Mouse (Mus musculus): ENCODE measurements at regions not wholly inside any gene's neighbourhood (a gene's known extent, or its start where the extent isn't known, plus 50 kb on each side); places are given as distances from the start of the nearest gene placed in this dataset.
A peak's percentile ranks its signal among the peaks of the same experiment; 100 is the strongest.
"Not testable (repeated sequence)": the region's sequence is repeated elsewhere in the genome, so short reads cannot be mapped to it uniquely, and the experiment has no call there.

DNA sequence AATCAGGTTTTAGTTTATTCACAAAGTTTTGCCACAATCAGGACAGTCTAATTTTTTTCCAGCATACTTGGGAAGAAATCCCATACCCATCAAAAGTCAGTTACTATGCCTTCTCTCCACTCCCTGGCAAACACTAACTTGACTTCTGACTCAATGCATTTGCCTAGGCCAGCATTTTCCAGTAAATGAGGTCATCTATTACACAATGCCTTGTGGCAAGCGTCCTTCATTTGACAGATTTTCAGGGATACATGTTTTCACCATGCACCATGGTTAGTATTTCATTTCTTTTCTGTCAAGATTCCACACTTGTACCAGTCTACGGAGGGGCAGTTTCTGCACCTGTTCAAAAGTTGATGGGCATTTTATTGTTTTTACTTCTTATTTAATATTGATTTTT, 88.4 kb upstream of the Slc2a12 start:
- DNase-seq (ENCODE audit: low read depth, low spot score): not testable (repeated sequence)

DNA sequence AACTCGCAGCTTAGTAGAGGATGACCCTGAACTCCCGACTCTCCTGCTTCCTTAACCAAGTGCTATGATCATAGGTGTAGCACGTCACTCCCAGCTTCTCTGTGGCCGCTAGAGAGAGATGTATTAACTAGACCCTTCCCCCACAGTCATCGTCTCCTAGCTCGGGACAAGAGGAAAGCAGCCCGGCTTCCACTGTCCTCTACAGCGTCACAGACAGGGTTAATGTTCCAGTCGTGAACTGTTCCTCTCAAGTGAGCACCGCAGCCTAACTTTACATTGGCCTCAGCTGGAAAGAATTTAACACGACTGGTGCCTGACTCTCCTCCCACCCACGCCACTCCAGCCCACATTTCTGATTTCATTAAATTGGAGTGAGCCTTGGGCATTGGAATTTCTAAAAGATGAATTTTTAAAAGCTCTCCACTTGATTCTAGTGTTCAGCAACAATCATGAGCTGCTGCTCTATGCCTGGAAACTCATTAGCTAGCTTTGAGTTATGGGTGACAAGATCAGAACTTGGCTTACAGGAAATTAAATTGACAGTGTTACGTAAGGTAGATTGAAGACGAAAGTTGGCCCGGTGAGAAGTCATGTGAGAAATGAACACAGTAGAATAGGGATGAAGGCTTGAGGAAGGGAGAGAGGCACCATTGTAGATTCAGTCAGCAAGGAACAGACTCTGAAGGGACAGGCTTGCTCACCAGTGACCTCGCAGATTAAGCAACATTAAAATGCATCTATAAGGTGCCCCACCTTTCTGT, 75.4 kb upstream of the Slc2a12 start:
- not testable (repeated sequence) for DNase-seq (ENCODE audit: low read depth, low spot score)

DNA sequence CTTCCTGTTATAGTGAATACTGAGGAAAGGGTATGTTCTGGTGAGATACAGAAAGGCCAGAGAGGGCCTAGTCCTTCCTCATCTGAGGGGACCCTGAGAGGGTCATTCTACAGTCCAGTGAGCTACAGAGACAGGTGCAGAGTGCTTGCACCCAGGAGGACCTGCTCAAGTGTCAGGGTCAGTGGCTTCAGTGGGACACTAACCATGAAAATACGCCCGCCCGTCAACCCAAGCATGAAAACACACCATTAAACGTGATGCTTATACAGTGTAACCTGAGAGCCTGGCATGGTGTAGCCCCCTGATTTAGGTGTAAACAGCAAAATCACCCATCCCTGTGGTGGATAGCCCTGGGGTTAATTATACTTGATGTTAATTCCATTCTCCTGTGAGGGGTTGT, 70.8 kb upstream of the Slc2a12 start:
- not testable (repeated sequence) for DNase-seq (ENCODE audit: low read depth, low spot score)

DNA sequence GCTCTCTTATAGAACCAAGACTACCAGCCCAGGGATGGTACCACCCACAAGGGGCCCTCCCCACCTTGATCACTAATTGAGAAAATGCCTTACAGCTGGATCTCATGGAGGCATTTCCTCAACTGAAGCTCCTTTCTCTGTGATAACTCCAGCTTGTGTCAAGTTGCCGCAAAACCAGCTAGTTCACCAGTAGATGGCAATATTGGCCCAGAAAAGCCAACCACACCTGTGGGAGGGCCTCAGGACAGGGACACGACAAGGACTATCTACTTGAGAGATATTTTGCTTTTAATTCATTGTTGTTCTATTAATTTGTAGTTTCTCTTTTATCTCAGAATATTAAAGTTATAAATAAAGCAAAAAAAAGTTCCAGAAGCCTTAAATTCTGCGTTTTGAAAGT, 65.4 kb upstream of the Slc2a12 start:
- DNase-seq (ENCODE audit: low read depth, low spot score): peak; percentile 80

DNA sequence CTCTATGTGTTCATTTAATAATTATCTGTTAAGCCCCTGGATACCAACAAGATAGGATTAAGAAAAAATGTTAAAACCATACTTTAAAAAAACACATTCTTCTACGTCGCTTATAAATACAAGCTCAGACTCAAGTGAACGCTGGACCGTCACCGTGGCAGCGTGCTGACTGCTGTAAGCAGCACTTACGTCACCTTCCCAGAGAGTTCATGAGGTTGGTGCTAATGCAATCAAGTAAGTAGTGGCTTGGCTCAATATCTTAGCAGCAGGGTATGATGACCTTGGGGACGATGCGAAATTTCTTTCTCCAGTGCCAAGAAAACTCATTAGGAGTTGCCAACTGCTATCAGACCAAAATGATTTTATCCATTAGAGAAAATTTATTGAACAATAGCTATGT, 63.5 kb upstream of the Slc2a12 start:
- not testable (repeated sequence) for DNase-seq (ENCODE audit: low read depth, low spot score)

DNA sequence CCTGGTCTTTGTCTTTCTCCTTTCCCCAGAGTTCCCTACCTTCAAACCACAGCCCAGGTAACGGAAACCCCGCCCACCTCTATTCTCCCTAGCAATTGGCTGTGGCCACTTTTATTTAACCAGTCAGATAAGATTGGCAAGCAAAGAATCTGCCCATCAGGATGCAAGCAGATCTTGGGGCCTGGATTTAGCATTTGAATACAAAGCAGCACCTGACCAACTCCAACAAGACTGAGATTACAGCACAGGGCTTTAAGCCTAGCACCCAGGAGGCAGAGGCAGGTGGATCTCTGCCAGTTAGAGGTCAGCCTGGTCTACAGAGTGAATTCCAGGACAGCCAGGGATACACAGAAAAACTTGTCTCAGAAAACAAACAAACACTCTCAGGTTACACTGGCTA, 61.5 kb upstream of the Slc2a12 start:
- DNase-seq (ENCODE audit: low read depth, low spot score): not testable (repeated sequence)

DNA sequence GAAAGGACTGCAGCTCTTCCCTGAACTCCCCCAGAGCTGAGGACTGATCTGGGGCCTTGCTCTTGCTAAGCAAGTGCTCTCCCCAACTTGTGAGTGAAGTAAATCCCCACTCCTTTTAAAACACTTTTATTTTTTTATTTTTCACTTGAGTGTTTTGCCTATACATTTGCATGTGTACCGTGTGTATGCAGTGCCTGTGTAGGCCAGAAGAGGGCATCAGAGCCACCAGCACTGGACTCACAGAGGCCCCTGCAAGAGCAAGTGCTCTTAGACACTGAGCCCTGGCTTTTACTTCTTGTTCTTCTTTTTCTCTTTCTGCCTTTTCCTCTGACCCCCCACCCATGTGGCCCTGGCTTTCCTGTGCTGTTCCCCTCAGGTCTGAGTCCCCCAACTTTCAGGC, 56.2 kb upstream of the Slc2a12 start:
- not testable (repeated sequence) for DNase-seq (ENCODE audit: low read depth, low spot score)

DNA sequence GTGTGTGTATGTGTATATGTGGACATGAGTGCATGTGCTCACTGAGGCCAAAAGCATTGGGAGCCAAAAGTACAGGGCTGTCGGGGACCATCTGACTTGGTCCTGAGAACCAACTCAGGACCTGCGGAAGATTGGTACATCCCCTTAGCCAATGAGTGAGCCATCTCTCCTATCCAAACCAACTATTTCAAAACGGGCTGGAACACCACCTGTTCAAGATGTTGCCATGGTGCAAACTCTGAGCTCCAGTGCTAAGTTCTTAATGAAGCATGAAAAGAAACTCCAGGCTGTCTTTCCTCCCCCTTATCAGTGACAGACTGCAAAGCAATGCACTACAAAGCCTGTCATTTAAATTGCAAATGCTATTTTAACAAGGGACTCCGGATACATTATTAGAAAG, 53.1 kb upstream of the Slc2a12 start:
- peak; percentile 21 for DNase-seq (ENCODE audit: low read depth, low spot score)

DNA sequence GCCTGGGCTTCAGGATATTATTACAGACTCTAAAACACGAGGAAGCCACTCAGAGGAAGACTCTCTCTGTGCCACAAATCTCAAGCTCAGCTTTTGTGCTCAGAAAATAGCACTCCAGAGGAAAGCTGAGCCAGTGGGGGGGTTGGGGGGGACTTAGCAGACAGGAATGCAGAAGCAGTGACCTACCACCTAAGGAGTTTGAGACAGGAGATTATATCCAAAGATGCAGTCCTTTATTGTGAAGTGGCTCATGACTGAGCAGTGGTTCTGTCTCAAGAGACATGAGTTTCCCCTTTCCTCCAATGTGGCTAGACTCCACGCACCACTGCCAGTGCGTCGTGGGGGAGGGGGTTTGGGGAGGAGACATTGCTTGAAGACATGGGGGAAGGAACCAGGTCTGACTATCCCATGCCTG, 52.6 kb upstream of the Slc2a12 start:
- DNase-seq (ENCODE audit: low read depth, low spot score): not testable (repeated sequence)

DNA sequence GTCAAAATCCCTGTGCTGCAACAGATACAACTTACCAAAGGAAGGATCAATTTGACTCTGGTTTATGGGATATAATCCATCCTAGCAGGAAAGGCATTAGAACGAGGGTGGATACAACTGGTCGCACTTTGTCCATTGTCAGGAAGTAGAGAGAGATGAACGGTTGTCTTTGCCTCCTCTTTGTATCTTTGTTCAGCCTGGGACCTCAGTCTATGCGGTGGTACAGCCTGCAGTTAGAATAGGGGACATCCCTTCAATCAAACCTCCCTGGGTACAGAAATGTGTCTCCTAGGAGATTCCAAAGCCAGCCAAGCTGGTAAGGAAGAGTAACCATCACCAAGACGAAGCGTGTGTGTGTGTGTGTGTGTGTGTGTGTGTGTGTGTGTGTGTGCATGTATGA, 52.1 kb upstream of the Slc2a12 start:
- DNase-seq (ENCODE audit: low read depth, low spot score): not testable (repeated sequence)
